ENCODE assay signal across 13 mouse cellular contexts in the genomic region with DNA sequence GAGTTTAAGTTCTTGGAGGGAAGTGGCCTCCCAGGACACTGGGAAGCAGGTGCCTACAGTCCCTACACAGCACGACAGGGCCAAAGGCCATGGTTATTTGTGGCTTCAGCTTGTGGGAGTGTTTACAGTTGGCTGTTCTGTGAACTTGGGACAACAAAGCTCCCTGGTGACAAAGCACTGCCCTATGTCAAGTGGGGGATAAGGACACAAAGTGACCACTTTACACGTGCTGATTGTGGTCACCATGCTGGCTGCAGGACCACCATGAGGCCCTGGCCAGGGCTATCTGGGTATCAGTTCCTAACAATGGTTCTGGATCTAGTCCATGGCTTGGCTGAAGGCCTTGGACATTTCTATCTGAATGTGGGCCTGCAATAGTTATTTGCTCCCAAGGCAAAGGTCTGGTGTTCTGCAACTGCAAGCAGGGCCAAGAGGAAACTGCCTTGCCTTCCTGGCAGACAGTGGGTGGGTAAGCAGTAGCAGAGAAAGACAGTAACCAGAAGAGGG. TPM values are rescaled to one million over a fixed set of nuclear protein-coding genes. Genes with fewer than 3 reads are reported as not detected.
DNase-seq lines count a peak whose midpoint lies in the region; ATAC-seq and TF ChIP-seq lines count a peak whose summit lies in the region.
"Had no signal": no experiment of that assay in that cellular context is flagged by ENCODE, and none has a peak within 500 bp of the region (broad histone marks: within the 10 kb centered on the region; RNA-seq: fewer than 3 reads in every experiment).

No protein-coding gene starts in this region.

- no peaks in the 10 kb centered on the region for H3K27me3 ChIP-seq in lung, postnatal 0 days (replicated peaks; ENCODE audit: insufficient read depth, low read length)
- H3K27me3 ChIP-seq: stomach, embryonic 15.5 days had no signal

- H3K4me2 ChIP-seq in lung, postnatal 0 days (replicated peaks; ENCODE audit: low read depth, low read length), result no peak overlapping the region
- H3K4me2 ChIP-seq: stomach, embryonic 15.5 days had no signal

- H3K9ac ChIP-seq in lung, postnatal 0 days (replicated peaks; ENCODE audit: low read depth), result no peak overlapping the region
- H3K9ac ChIP-seq: stomach, embryonic 15.5 days had no signal

- H3K9me3 ChIP-seq in lung, postnatal 0 days (ENCODE audit: low read length), result no peaks in the 10 kb centered on the region
- H3K9me3 ChIP-seq: hindbrain, embryonic 10.5 days; megakaryocyte, embryonic 14.5 days; stomach, embryonic 15.5 days had no signal

- no peak for TF ChIP-seq EP300 in lung, postnatal 0 days (IDR thresholded peaks at IDR 0.05)

- peaks cover 11% of the 10 kb centered on the region; the same call in 1 of the 2 replicates for H3K36me3 ChIP-seq in lung, postnatal 0 days (ENCODE audit: insufficient read depth, low read length)

- intact Hi-C loops in gastrocnemius, postnatal 14 days (cut with DNase I; ENCODE audit: low total_unique reads), result no loop called here
- intact Hi-C loops in gastrocnemius, postnatal 36 days (cut with DNase I), result no loop called here
- intact Hi-C loops in heart, postnatal 36 days (cut with DNase I), result no loop called here

- DNase-seq in gastrocnemius, postnatal 14 days, result peak; percentile 22
- no peak for DNase-seq in gastrocnemius, postnatal 36 days
- DNase-seq in heart, postnatal 36 days, result peak; percentile 70 to 72
- DNase-seq in lung, postnatal 0 days (ENCODE audit: low spot score), result no peak
- DNase-seq in MN1 (ENCODE audit: low spot score), result no peak
- DNase-seq in right cerebral cortex, adult 18-20 months, result no peak
- DNase-seq in layer of hippocampus, postnatal 10 days (ENCODE audit: low spot score in 2 of 2), result no peak
- DNase-seq: cerebellum, adult 9-10 months had no signal

- no peak for TF ChIP-seq CTCF in lung, postnatal 0 days (IDR thresholded peaks at IDR 0.05)

- H3K27ac ChIP-seq in brown adipose tissue, adult 24 weeks (replicated peaks; ENCODE audit: low read depth, low read length), result peak overlapping the region; percentile 85
- peak overlapping the region; percentile 2; the same call in 1 of the 2 replicates for H3K27ac ChIP-seq in lung, postnatal 0 days (ENCODE audit: low read length)
- H3K27ac ChIP-seq: hindbrain, embryonic 10.5 days; left cerebral cortex, adult 2 months; stomach, embryonic 15.5 days had no signal

- H3K4me1 ChIP-seq in brown adipose tissue, adult 24 weeks (ENCODE audit: control insufficient read depth, insufficient read depth, insufficient read length, low read length), result peaks cover 44% of the 10 kb centered on the region
- no peaks in the 10 kb centered on the region for H3K4me1 ChIP-seq in lung, postnatal 0 days (ENCODE audit: insufficient read depth, low read depth, low read length)

- H3K4me3 ChIP-seq in brown adipose tissue, adult 24 weeks (ENCODE audit: insufficient read depth, low read depth, low read length), result no peak overlapping the region
- H3K4me3 ChIP-seq in lung, postnatal 0 days (ENCODE audit: low read depth, low read length), result no peak overlapping the region
- H3K4me3 ChIP-seq: hindbrain, embryonic 10.5 days; left cerebral cortex, adult 2 months; megakaryocyte, embryonic 14.5 days; stomach, embryonic 15.5 days had no signal

- ATAC-seq in lung, postnatal 0 days, result peak; percentile 42

- 34% methylated on average over 2 of the region's 2 CpGs for WGBS in lung, postnatal 0 days

RNA-seq across cellular contexts. Expression of gene Nodal, which starts 8.5 kb away (rescaled TPM):
- total RNA-seq in gastrocnemius, postnatal 14 days (2021), result under 1 TPM in 1 of 2 experiments, not detected in 1; 0.10 TPM
- total RNA-seq in gastrocnemius, postnatal 36 days (2021), result under 1 TPM in 1 of 2 experiments, not detected in 1; 0.12 TPM
- not detected in 2 replicates for polyA plus RNA-seq in brown adipose tissue, adult 24 weeks (2012; ENCODE audit: insufficient read depth, insufficient read length, missing spikeins)
- under 1 TPM in 1 of 2 experiments, not detected in 1; 0.11 TPM for total RNA-seq in heart, postnatal 36 days (2021)
- 0.37 TPM in 2 replicates for polyA plus RNA-seq in lung, postnatal 0 days (2015; fragmentation: Nextera tagmentation; extraction: Ambion mirVana)
- total RNA-seq in layer of hippocampus, postnatal 10 days (2021), result not detected
- total RNA-seq: left cerebral cortex, adult 2 months had no signal

RNA-seq across cellular contexts. Expression of gene Eif4ebp2, which starts 26.2 kb away (rescaled TPM):
- 10 to 100 TPM; 86.6 to 88.9 TPM for total RNA-seq in gastrocnemius, postnatal 14 days (2021)
- total RNA-seq in gastrocnemius, postnatal 36 days (2021), result 100 to 1,000 TPM; 115 to 116 TPM
- 81.2 and 120 TPM in 2 replicates for polyA plus RNA-seq in brown adipose tissue, adult 24 weeks (2012; ENCODE audit: insufficient read depth, insufficient read length, missing spikeins)
- total RNA-seq in heart, postnatal 36 days (2021), result 10 to 100 TPM; 65.4 to 74.1 TPM
- 61.3 and 62.5 TPM in 2 replicates for polyA plus RNA-seq in lung, postnatal 0 days (2015; fragmentation: Nextera tagmentation; extraction: Ambion mirVana)
- 10 to 100 TPM; 46.3 to 49.2 TPM for total RNA-seq in layer of hippocampus, postnatal 10 days (2021)

RNA-seq across cellular contexts. Expression of gene Pald1, which starts 43.0 kb away (rescaled TPM):
- 10 to 100 TPM; 15.2 to 17.7 TPM for total RNA-seq in gastrocnemius, postnatal 14 days (2021)
- total RNA-seq in gastrocnemius, postnatal 36 days (2021), result 1 to 10 TPM; 4.4 to 4.5 TPM
- polyA plus RNA-seq in brown adipose tissue, adult 24 weeks (2012; ENCODE audit: insufficient read depth, insufficient read length, missing spikeins), result 22.9 and 31.9 TPM in 2 replicates
- total RNA-seq in heart, postnatal 36 days (2021), result 10 to 100 TPM; 19.9 to 21.6 TPM
- 30.4 and 36.0 TPM in 2 replicates for polyA plus RNA-seq in lung, postnatal 0 days (2015; fragmentation: Nextera tagmentation; extraction: Ambion mirVana)
- total RNA-seq in layer of hippocampus, postnatal 10 days (2021), result 10 to 100 TPM; 20.3 to 20.6 TPM

RNA-seq across cellular contexts. Expression of gene Lrrc20, which starts 49.3 kb away (rescaled TPM):
- total RNA-seq in gastrocnemius, postnatal 14 days (2021), result 10 to 100 TPM; 79.9 to 82.2 TPM
- total RNA-seq in gastrocnemius, postnatal 36 days (2021), result 100 to 1,000 TPM; 131 to 150 TPM
- 9.1 and 11.6 TPM in 2 replicates for polyA plus RNA-seq in brown adipose tissue, adult 24 weeks (2012; ENCODE audit: insufficient read depth, insufficient read length, missing spikeins)
- total RNA-seq in heart, postnatal 36 days (2021), result 10 to 100 TPM; 29.5 to 31.6 TPM
- polyA plus RNA-seq in lung, postnatal 0 days (2015; fragmentation: Nextera tagmentation; extraction: Ambion mirVana), result 5.8 and 6.6 TPM in 2 replicates
- total RNA-seq in layer of hippocampus, postnatal 10 days (2021), result 10 to 100 TPM; 16.2 to 16.7 TPM

Comparison
In these comparisons a context has a peak if more than half of its experiments do, and no peak if none do; other contexts are left out.
1. DNase-seq: peak in gastrocnemius, postnatal 14 days (single experiment) and heart, postnatal 36 days (2 of 2); none in gastrocnemius, postnatal 36 days (0 of 2), lung, postnatal 0 days (single experiment), MN1 (single experiment), right cerebral cortex, adult 18-20 months (single experiment) and layer of hippocampus, postnatal 10 days (0 of 2).